Mouse (Mus musculus): ENCODE results near the gene Lenep. TPM values are rescaled to one million over a fixed set of nuclear protein-coding genes. Genes with fewer than 3 reads are reported as not detected.
A peak's percentile ranks its signal among the peaks of the same experiment; 100 is the strongest.

Lenep gene
- polyA plus RNA-seq, 1 experiment from 2014 or later: 0.64 TPM

DNA sequence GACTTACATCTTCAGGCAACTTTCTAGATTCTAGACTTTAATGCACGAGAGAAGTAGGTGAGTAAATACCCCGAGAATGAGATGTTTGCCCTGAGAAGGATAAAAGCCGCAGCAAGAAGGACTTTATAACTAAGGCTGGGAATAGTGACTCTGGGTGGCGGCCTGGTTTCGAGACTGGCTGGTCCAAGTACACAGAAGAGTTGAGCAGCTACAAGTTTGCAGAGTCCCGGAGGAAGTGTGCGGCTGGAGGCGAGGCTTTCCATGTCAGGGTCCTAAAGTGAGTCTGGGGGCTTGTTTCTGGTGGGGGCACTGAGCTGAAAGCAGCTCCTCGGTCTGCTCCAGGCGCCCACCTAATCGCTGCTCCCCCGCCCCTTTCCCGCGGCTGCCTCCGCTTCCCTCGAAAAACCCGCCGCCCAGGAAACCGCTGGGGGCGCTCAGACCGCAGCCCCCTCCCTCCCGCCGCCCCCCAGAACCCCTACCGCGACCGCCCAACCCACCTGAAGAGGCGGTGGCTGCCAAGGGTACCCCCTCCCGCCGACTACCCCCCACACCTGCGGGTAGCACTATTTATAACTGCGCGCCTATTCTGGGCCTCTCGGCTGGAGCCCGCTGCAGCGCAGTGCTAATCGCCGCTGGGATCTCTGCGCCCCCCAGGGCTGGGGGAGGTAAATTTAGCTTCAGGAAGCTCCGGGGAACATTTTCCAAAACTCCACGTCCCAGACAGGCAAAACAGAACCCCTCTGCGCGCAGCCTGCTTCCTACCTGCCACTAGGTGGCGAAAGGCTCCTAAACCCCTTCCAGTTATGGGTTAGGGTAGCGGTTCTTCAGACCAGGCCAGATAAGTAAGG, 6.6 kb downstream of the Lenep start:
- Histone ChIP-seq H3K27me3 (peaks cover 5% of the 10 kb centered on the region; the same call in 1 of the 2 replicates), H3K27ac (replicated peaks) (no peak overlapping the region), H3K36me3 (peaks cover 4% of the 10 kb centered on the region; the same call in 1 of the 2 replicates), H3K9ac (replicated peaks) (peak overlapping the region; percentile 32), H3K4me3 (peak overlapping the region; percentile 41), H3K4me1 (peaks cover 52% of the 10 kb centered on the region), H3K4me2 (replicated peaks) (peak overlapping the region; percentile 94), H3K9me3 (no peaks in the 10 kb centered on the region)
- ATAC-seq (replicated peaks): no peak
- WGBS: under 1% methylated on average over 43 of the region's 44 CpGs

DNA sequence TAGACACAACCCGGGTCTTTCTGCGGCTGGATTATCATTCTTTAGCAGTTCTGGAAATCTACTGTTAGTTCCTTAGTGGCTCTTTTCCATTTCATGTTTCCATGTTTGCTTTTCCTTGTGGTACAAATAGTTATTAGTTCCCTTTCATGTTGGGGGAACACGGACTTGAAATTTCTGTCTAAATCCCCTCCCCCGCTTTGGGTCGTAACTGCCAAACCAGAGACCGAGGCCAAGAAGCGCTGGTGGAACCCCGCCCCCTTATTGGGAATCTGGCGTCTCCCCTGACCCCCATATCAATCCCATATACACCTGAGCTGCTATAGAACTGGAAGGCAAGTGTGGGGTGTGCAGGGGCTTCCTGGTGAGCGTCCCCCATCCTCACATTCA, 7.2 kb downstream of the Lenep start:
- no peak overlapping the region for H3K9ac ChIP-seq (replicated peaks)
- WGBS: 5% methylated on average over 10 of the region's 10 CpGs

DNA sequence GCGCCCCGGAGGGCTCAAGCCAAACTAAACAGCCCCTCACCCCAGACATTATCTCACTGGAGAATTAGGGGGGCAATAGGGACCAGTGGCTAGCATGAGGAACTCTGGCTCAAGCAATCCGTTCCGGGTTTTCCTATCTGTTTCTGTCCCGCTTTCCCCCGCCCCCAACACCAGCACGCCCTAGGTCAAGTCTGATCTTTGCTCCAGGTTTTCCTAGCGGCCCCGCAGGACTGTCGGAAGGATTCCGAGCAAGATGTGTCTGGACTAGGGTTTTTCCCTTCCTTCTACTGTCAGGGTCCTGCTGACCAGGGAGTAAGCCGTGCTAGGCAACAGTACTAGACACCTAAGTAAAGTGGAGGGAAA, 7.7 kb downstream of the Lenep start:
- Histone ChIP-seq H3K9ac (replicated peaks) (0 out of 2 replicates have a peak overlapping the region, but pooled peaks have one; percentile 5), H3K4me3 (peak overlapping the region; percentile 46), H3K4me2 (replicated peaks) (peak overlapping the region; percentile 94), H3K27ac (replicated peaks) (no peak overlapping the region), H3K27me3 (peaks cover 5% of the 10 kb centered on the region; the same call in 1 of the 2 replicates), H3K9me3 (no peaks in the 10 kb centered on the region), H3K36me3 (0 out of 2 replicates have a peak, but pooled peaks cover 1% of the 10 kb centered on the region), H3K4me1 (peaks cover 61% of the 10 kb centered on the region)
- under 1% methylated on average over 11 of the region's 12 CpGs for WGBS
- ATAC-seq (replicated peaks): no peak

More for the DNA sequence above, 7.2 kb downstream of the Lenep start:
- Histone ChIP-seq H3K36me3 (0 out of 2 replicates have a peak, but pooled peaks cover 3% of the 10 kb centered on the region), H3K4me1 (peaks cover 57% of the 10 kb centered on the region), H3K4me3 (peak overlapping the region; percentile 46; the same call in 1 of the 2 replicates), H3K9me3 (no peaks in the 10 kb centered on the region), H3K27ac (replicated peaks) (no peak overlapping the region), H3K4me2 (replicated peaks) (peak overlapping the region; percentile 94), H3K27me3 (peaks cover 5% of the 10 kb centered on the region; the same call in 1 of the 2 replicates)
- ATAC-seq (replicated peaks): no peak

DNA sequence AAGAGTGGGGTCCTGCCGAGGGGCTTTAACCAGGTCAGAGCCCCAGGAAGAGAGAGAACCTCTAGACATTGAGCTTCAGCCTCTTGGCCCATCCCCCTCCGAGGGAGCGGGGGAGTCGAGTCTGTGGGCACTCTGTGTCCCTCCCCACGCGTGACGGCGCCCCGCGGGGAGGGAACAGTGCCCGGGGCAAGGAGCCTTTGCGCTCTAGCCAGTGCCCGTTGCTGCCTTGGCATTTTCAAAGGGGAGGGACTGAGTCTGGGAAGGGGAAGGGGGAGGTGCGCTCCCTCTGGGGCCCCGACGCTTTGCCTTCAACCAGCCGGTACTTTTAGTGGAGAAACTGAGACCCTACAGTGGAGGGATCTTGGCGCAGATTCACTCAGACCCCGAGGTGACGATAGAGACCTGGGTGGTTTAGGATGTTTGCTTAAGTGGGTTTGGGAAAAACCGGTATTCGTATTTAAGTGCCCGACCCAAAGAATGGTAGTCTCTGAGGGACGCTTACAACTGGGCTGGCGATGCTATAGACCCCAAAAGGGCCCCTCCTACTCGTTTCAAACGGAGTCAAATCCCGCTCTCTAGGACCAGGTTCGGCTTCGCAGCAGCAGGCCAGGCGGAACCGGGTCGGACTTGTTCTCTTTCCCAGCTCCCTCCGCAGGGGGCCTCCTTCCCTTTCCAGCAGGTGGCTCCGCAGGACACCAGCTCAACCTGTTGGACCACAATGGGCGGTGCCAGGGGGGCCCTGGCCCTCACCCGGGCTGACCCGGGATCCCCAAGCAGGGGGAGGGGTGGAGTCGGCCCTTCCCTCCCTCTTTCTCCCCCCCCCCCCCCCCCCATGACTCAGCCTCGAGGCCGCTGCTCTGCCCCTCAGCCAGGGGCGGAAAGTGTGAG, 8.3 kb downstream of the Lenep start, which contains the start of gene Zbtb7b:
Gene Zbtb7b, minus strand, starts transcription at position 771 of the 888 bp plus-strand sequence.
- ATAC-seq (replicated peaks): peak; percentile 45
- 0% methylated on average over 39 of the region's 42 CpGs for WGBS
- H3K4me3 ChIP-seq: peak within 1 kb of the TSS; percentile 46
- H3K27me3 ChIP-seq: peaks cover 5% of the 10 kb centered on the region; the same call in 1 of the 2 replicates
- H3K36me3 ChIP-seq: no peaks in the 10 kb centered on the region
- peak within 1 kb of the TSS; percentile 94 for H3K4me2 ChIP-seq (replicated peaks)
- H3K9ac ChIP-seq (replicated peaks): peak within 1 kb of the TSS; percentile 42
- no peaks in the 10 kb centered on the region for H3K9me3 ChIP-seq
- H3K27ac ChIP-seq (replicated peaks): peak within 1 kb of the TSS; percentile 64
- H3K4me1 ChIP-seq: peaks cover 61% of the 10 kb centered on the region

DNA sequence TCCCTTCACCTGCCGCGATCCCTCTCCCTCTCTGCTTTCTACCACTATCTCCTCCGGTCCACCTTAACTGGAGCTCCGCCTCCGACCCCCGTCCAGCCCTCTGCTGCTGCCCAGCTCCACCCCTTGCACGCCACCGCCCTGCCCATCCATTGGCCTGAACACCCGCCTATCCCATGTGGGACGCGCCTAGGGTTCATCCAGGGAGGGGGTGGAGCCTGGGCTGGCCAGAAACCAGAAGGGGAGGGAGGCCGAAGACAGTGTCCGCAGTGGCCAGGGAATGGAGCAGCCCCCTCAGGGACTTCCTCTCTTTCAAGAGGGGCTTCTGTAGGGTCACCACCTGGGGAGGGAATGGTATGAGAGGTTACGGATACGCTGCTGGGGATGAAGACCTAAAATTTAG, 9.0 kb downstream of the Lenep start:
- Histone ChIP-seq H3K4me3 (peak overlapping the region; percentile 46), H3K9ac (replicated peaks) (peak overlapping the region; percentile 42), H3K9me3 (no peaks in the 10 kb centered on the region), H3K4me2 (replicated peaks) (peak overlapping the region; percentile 94), H3K4me1 (peaks cover 61% of the 10 kb centered on the region), H3K27me3 (peaks cover 5% of the 10 kb centered on the region; the same call in 1 of the 2 replicates), H3K27ac (replicated peaks) (peak overlapping the region; percentile 64), H3K36me3 (no peaks in the 10 kb centered on the region)
- ATAC-seq (replicated peaks): peak; percentile 92
- WGBS: 0% methylated on average over 15 of the region's 15 CpGs

DNA sequence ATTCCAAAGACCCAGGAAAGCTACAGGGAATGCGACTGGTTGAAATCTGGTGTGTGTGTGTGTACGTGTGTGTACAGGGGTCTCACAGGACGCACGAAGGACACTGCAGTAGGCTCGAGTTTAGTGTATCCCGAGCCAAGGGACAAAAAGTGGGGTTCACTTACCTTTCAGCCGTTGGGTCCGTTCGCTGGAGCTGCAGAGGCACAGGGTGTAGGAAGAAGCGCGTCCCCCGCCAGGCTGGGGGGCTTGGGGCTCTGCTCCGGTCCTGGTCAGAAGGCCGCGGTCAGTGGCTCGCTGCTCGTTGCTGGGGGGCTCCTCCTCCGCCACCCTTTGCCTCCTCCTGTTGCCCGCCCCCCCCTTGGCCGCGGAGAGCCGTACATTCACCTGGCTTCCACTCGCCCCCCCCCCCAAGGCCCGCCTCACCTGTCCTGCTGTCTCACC, 9.7 kb downstream of the Lenep start:
- Histone ChIP-seq H3K4me3 (peak overlapping the region; percentile 46), H3K4me2 (replicated peaks) (peak overlapping the region; percentile 94), H3K9me3 (no peaks in the 10 kb centered on the region), H3K27me3 (peaks cover 5% of the 10 kb centered on the region; the same call in 1 of the 2 replicates), H3K9ac (replicated peaks) (0 out of 2 replicates have a peak overlapping the region, but pooled peaks have one; percentile 48), H3K27ac (replicated peaks) (no peak overlapping the region), H3K36me3 (no peaks in the 10 kb centered on the region), H3K4me1 (peaks cover 68% of the 10 kb centered on the region)
- under 1% methylated on average over 21 of the region's 24 CpGs for WGBS
- no peak for ATAC-seq (replicated peaks)

DNA sequence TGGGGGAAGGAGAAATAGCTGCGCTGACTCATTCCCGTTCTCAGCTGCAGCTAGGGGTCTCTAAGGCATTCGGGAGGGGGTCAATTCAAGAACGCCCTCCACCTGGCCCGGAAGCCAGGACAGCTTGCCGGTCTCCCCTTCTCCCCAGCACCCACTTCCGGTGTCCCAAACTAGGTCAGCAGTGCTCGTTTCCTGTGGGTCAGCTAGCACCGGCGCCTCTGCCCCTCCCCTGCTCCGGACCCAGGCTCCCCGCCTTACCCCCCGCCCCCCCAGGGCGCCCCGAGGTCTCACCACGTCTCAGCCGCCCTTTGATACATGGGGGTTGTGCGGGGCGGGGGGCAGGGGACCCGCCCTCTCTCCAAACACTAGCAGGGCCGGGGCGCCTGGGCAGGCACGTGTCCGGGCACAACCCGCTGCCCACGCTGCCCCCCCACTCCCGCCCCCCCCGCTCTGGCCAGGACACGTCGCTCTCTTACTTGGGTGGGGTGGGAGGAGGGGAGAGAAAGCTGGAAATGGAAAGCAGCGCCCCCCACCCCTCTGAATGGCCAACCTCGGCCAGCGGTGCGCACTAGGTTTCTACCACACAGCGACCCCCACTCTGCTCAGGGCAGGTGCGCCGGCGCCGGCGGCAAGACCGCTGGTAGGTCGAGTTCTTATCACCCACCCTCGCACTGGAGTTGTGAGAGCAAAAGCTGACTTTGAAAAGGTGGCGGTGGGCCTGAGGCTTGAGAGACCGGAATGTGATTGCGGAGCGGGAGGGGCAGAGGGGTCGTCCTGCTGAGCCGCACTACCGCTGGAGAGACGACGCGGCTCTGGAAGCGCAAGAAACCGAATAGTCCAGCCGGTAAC, 10.7 kb downstream of the Lenep start:
- Histone ChIP-seq H3K27me3 (peaks cover 5% of the 10 kb centered on the region; the same call in 1 of the 2 replicates), H3K9ac (replicated peaks) (peak overlapping the region; percentile 48), H3K4me1 (peaks cover 72% of the 10 kb centered on the region), H3K9me3 (no peaks in the 10 kb centered on the region), H3K27ac (replicated peaks) (no peak overlapping the region), H3K4me3 (peak overlapping the region; percentile 46), H3K36me3 (no peaks in the 10 kb centered on the region), H3K4me2 (replicated peaks) (peak overlapping the region; percentile 94)
- ATAC-seq (replicated peaks): no peak
- WGBS: 1% methylated on average over 55 of the region's 56 CpGs

DNA sequence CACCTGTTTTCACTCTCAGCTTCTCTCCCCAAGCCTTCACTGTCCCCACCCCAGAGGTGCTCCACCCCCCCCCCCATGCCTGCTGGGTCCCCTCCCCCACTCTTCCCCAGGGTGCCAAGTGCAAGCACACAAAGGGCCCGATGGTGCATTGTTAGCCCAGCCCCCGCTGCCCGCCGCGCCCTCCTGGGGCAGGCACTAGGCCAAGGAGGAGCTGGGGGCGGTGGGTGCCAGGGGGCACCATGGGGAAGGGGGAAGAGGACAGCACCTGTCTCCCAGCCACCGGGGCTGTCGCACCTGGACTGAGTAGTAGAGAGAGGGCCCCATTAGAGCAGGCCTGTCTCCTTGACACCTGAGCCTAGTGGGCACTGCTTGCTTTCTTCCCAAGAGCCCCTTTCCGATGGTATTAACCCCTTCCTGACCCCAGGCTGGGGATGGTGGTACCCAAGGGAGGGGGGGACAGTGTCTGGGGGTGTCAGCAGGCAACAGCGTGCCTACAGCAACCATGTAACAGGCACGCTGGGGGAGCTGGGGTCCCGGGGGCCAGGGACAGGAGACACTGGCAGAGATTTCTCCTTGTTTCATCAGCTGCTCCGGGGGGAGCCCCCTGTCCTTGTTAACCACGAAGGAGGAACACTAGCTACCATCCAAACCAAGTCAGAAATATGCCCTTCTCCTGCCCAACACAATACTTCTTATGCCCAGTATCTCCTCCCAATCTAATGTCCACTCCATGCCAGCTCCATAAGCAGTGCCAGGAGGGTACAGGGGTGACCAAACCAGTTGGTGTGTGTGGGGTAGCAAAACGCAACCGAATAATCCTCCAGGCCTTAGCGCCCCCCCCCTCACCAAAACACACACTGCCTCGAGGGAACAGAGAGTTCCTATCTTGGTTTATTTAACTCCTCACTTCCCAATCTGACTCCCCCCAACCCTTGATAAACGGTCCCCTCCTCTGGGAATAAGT, 11.6 kb downstream of the Lenep start:
- WGBS: 8% methylated on average over 16 of the region's 19 CpGs
- peaks cover 64% of the 10 kb centered on the region for H3K4me1 ChIP-seq
- peaks cover 2% of the 10 kb centered on the region; the same call in 1 of the 2 replicates for H3K27me3 ChIP-seq
- H3K9ac ChIP-seq (replicated peaks): 0 out of 2 replicates have a peak overlapping the region, but pooled peaks have one; percentile 48
- H3K4me2 ChIP-seq (replicated peaks): peak overlapping the region; percentile 94
- H3K27ac ChIP-seq (replicated peaks): no peak overlapping the region
- H3K4me3 ChIP-seq: peak overlapping the region; percentile 46
- no peaks in the 10 kb centered on the region for H3K9me3 ChIP-seq
- no peaks in the 10 kb centered on the region for H3K36me3 ChIP-seq
- no peak for ATAC-seq (replicated peaks)

DNA sequence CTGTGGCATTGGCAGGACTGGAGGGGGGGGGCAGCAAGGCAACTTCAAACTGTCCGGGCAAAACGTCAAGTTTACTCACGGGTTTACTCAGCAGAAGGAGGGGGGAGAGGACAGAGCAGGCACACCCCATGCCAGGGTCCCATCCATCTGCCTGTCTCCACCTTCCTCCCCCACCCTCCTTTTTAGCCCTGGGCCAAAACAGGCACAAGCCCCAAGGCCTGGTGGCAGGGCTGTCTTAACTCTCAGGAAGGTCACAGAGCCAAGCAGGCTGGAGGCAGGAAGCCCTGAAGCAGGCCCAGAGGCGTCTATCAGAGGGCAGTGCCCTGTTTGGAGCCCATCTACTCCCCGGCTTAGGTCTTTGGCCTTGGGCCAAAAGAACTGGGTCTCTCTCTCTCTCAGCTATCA, 12.5 kb downstream of the Lenep start:
- Histone ChIP-seq H3K9me3 (no peaks in the 10 kb centered on the region), H3K4me1 (peaks cover 57% of the 10 kb centered on the region), H3K27me3 (no peaks in the 10 kb centered on the region; the same call in 1 of the 2 replicates), H3K27ac (replicated peaks) (no peak overlapping the region), H3K36me3 (no peaks in the 10 kb centered on the region), H3K4me2 (replicated peaks) (no peak overlapping the region), H3K4me3 (no peak overlapping the region), H3K9ac (replicated peaks) (no peak overlapping the region)
- WGBS: 38% methylated on average over 5 of the region's 5 CpGs
- ATAC-seq (replicated peaks): no peak
